In genomic region chr1:193361181-193361580, GRCm38 (mm10) we compare ENCODE assay signal across 18 mouse cellular contexts. TPM values are rescaled to one million over a fixed set of nuclear protein-coding genes. Genes with fewer than 3 reads are reported as not detected.
DNase-seq lines count a peak whose midpoint lies in the region; ATAC-seq and TF ChIP-seq lines count a peak whose summit lies in the region.
"Had no signal": no experiment of that assay in that cellular context is flagged by ENCODE, and none has a peak within 500 bp of the region (broad histone marks: within the 10 kb centered on the region; RNA-seq: fewer than 3 reads in every experiment).

No protein-coding gene starts in this region.

- no peaks in the 10 kb centered on the region for H3K9me3 ChIP-seq in forebrain, embryonic 10.5 days
- no peaks in the 10 kb centered on the region for H3K9me3 ChIP-seq in forebrain, postnatal 0 days (ENCODE audit: low read length)
- H3K9me3 ChIP-seq: forebrain, embryonic 15.5 days; G1E had no signal

- ATAC-seq in forebrain, postnatal 0 days, result no peak
- ATAC-seq: forebrain, embryonic 15.5 days; liver, postnatal 0 days had no signal

- WGBS in forebrain, embryonic 10.5 days, result 46% methylated on average over 6 of the region's 6 CpGs
- 42% methylated on average over 6 of the region's 6 CpGs for WGBS in forebrain, postnatal 0 days

- no peak overlapping the region for H3K4me3 ChIP-seq in forebrain, embryonic 10.5 days
- no peak overlapping the region for H3K4me3 ChIP-seq in forebrain, postnatal 0 days (ENCODE audit: low read depth, low read length)
- H3K4me3 ChIP-seq: forebrain, embryonic 15.5 days had no signal

- intact Hi-C loops in left cerebral cortex, postnatal 4 days (cut with DNase I), result no loop called here
- intact Hi-C loops in left cerebral cortex, postnatal 25 days (cut with DNase I), result no loop called here

- no peak for TF ChIP-seq CTCF in forebrain, postnatal 0 days (IDR thresholded peaks at IDR 0.05; ENCODE audit: low read depth)

- H3K36me3 ChIP-seq in forebrain, embryonic 10.5 days (replicated peaks), result peaks cover 7% of the 10 kb centered on the region
- peaks cover 43% of the 10 kb centered on the region for H3K36me3 ChIP-seq in forebrain, postnatal 0 days (ENCODE audit: insufficient read depth)
- H3K36me3 ChIP-seq: G1E had no signal

- DNase-seq in forebrain, embryonic 10.5 days (ENCODE audit: extremely low spot score, low spot score), result no peak
- DNase-seq in forebrain, postnatal 0 days, result no peak
- DNase-seq in left cerebral cortex, postnatal 4 days, result peak; percentile 38
- DNase-seq in left cerebral cortex, postnatal 25 days (ENCODE audit: low spot score in 2 of 2), result no peak
- DNase-seq in cerebellum, postnatal 25 days, result peak; percentile 43 to 56
- DNase-seq in retina, embryonic 14.5 days (ENCODE audit: low spot score), result peak; percentile 57
- DNase-seq in ovary, postnatal 36 days (ENCODE audit: low spot score), result no peak
- no peak for DNase-seq in layer of hippocampus, adult 18-20 months (ENCODE audit: low spot score in 2 of 2)
- DNase-seq: adrenal gland, postnatal 25 days; gastrocnemius, postnatal 10 days; kidney, postnatal 10 days; liver, postnatal 0 days; lung, postnatal 4 days; right cerebral cortex, postnatal 14 days had no signal

- no peaks in the 10 kb centered on the region for H3K27me3 ChIP-seq in forebrain, embryonic 10.5 days (ENCODE audit: poor library complexity, severe bottlenecking)
- H3K27me3 ChIP-seq in forebrain, postnatal 0 days (ENCODE audit: insufficient read depth, low read length), result no peaks in the 10 kb centered on the region
- H3K27me3 ChIP-seq: forebrain, embryonic 15.5 days had no signal

- H3K27ac ChIP-seq in forebrain, embryonic 10.5 days, result peak overlapping the region; percentile 44; the same call in 1 of the 2 replicates
- H3K27ac ChIP-seq in forebrain, postnatal 0 days (ENCODE audit: low read depth, low read length), result no peak overlapping the region
- H3K27ac ChIP-seq: forebrain, embryonic 15.5 days had no signal

- H3K4me1 ChIP-seq in forebrain, embryonic 10.5 days, result peaks cover 19% of the 10 kb centered on the region
- H3K4me1 ChIP-seq in forebrain, postnatal 0 days (ENCODE audit: insufficient read depth), result no peaks in the 10 kb centered on the region

- H3K4me2 ChIP-seq in forebrain, postnatal 0 days (ENCODE audit: low read depth), result no peak overlapping the region
- H3K4me2 ChIP-seq: forebrain, embryonic 15.5 days; heart, embryonic 11.5 days had no signal

- no peak overlapping the region for H3K9ac ChIP-seq in forebrain, postnatal 0 days
- H3K9ac ChIP-seq: forebrain, embryonic 15.5 days; liver, postnatal 0 days had no signal

RNA-seq across cellular contexts. Expression of gene Camk1g, which starts 8.9 kb away (rescaled TPM):
- 12.1 and 12.2 TPM in 2 replicates for polyA plus RNA-seq in forebrain, embryonic 10.5 days (2016; fragmentation: Nextera tagmentation; extraction: Ambion mirVana)
- total RNA-seq in forebrain, postnatal 0 days (2014; rRNA removed), result 50.3 and 56.1 TPM in 2 replicates
- polyA plus RNA-seq in forebrain, postnatal 0 days (2015; fragmentation: Nextera tagmentation; extraction: Ambion mirVana), result 37.4 and 46.0 TPM in 2 replicates
- total RNA-seq in left cerebral cortex, postnatal 4 days (2021), result 10 to 100 TPM; 36.4 to 39.0 TPM
- 10 to 100 TPM; 36.9 to 51.0 TPM for total RNA-seq in left cerebral cortex, postnatal 25 days (2021)
- 10 to 100 TPM; 23.5 to 26.6 TPM for total RNA-seq in layer of hippocampus, adult 18-20 months (2021)
- total RNA-seq: G1E; hematopoietic stem cell, adult 5-6 weeks had no signal
- polyA plus RNA-seq: G1E had no signal

Comparison
In these comparisons a context has a peak if more than half of its experiments do, and no peak if none do; other contexts are left out.
1. DNase-seq: peak in left cerebral cortex, postnatal 4 days (single experiment), cerebellum, postnatal 25 days (2 of 2) and retina, embryonic 14.5 days (single experiment); none in forebrain, embryonic 10.5 days (single experiment), forebrain, postnatal 0 days (single experiment), left cerebral cortex, postnatal 25 days (0 of 2), ovary, postnatal 36 days (single experiment) and layer of hippocampus, adult 18-20 months (0 of 2).